Mouse (Mus musculus): Measurements from ENCODE around the gene Tnrc6b. TPM values are rescaled to one million over a fixed set of nuclear protein-coding genes. Genes with fewer than 3 reads are reported as not detected.

The Tnrc6b gene
- total and polyA plus RNA-seq, 2 experiments from 2014 or later, result 32.2 to 33.5 TPM

DNA sequence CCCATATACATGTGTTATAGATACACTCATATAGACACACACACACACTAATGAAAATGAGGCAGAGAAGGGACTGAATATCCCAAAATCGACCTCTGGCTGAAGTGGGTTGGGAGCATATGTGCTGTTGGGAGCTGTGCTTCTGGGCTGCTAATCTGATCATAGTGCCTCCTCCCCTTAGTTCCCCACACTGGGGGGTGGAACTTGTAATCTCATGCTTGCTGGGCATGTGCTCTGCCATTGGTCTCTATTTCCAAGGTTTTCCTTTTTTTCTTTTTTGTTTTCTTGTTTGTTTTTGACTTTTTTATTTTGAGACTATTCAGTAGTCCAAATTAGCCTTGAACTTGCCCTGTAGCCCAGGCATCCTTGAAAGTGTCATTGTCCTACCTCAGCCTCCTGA, 277.2 kb downstream of the Tnrc6b start:
- no peak for TF ChIP-seq CTCF (IDR thresholded peaks at IDR 0.05; ENCODE audit: low read depth)
- Histone ChIP-seq H3K9ac (replicated peaks; ENCODE audit: low read length) (no peak overlapping the region), H3K4me2 (ENCODE audit: low read depth, low read length) (no peak overlapping the region), H3K9me3 (ENCODE audit: low read length) (no peaks in the 10 kb centered on the region), H3K4me1 (ENCODE audit: insufficient read depth, low read length) (no peaks in the 10 kb centered on the region), H3K36me3 (ENCODE audit: insufficient read depth, low read length) (no peaks in the 10 kb centered on the region), H3K4me3 (ENCODE audit: low read length) (no peak overlapping the region), H3K27me3 (ENCODE audit: insufficient read depth, low read length) (no peaks in the 10 kb centered on the region), H3K27ac (no peak overlapping the region)
- WGBS, result 52% methylated on average over 1 of the region's 1 CpGs
- ATAC-seq (no peak), DNase-seq (ENCODE audit: low spot score) (no peak)

DNA sequence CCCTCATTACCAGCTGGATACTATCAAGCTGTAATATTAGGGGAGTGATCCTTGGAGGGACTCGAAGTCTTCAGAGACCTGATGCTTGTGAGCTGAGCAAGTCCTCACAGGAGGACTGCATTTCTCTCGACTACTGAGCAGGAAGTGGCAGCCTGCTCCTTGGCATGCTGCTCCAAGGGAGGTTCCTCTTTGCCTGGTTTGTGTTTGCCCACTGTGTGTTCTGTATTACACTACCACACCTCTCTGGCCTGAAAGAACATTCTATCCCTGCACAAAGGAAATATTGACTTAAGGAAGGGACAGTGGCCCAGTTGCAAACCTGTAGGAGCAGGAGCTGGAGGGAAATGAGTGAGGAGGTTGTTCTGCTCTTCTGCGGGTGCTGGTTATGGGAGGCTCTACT, 278.6 kb downstream of the Tnrc6b start:
- no peak for TF ChIP-seq CTCF (IDR thresholded peaks at IDR 0.05; ENCODE audit: low read depth)
- H3K27ac ChIP-seq, result no peak overlapping the region
- H3K4me3 ChIP-seq (ENCODE audit: low read length), result no peak overlapping the region
- DNase-seq (ENCODE audit: low spot score), result no peak
- no peaks in the 10 kb centered on the region for H3K27me3 ChIP-seq (ENCODE audit: insufficient read depth, low read length)
- H3K4me1 ChIP-seq (ENCODE audit: insufficient read depth, low read length), result no peaks in the 10 kb centered on the region
- WGBS, result 69% methylated on average over 3 of the region's 3 CpGs
- no peak for ATAC-seq
- H3K4me2 ChIP-seq (ENCODE audit: low read depth, low read length), result no peak overlapping the region
- H3K36me3 ChIP-seq (ENCODE audit: insufficient read depth, low read length), result no peaks in the 10 kb centered on the region
- no peak overlapping the region for H3K9ac ChIP-seq (replicated peaks; ENCODE audit: low read length)
- H3K9me3 ChIP-seq (ENCODE audit: low read length), result no peaks in the 10 kb centered on the region

Small RNAs within 50 kb of the gene (microRNA-seq; reads per million reads assigned to microRNA genes)
- 5.8 to 8.6 reads per million in 2 experiments for gene Mir5113

Other genes with a start within 250 kb of the Tnrc6b start
- not detected in 2 replicates for gene Enthd1, start 146.2 kb upstream of the Tnrc6b start, total RNA-seq (2014; rRNA removed)
- gene Enthd1, start 146.2 kb upstream of the Tnrc6b start, polyA plus RNA-seq (2015; fragmentation: Nextera tagmentation; extraction: Ambion mirVana), result not detected in 2 replicates
- gene Grap2, start 138.7 kb upstream of the Tnrc6b start, total RNA-seq (2014; rRNA removed), result 0.05 and 1.6 TPM in 2 replicates
- gene Grap2, start 138.7 kb upstream of the Tnrc6b start, polyA plus RNA-seq (2015; fragmentation: Nextera tagmentation; extraction: Ambion mirVana), result 0.11 TPM in 1 of 2 replicates, not detected in the other
- 0.90 and 0.94 TPM in 2 replicates for gene Fam83f, start 39.5 kb upstream of the Tnrc6b start, total RNA-seq (2014; rRNA removed)
- gene Fam83f, start 39.5 kb upstream of the Tnrc6b start, polyA plus RNA-seq (2015; fragmentation: Nextera tagmentation; extraction: Ambion mirVana), result 0.21 and 0.33 TPM in 2 replicates
- gene Adsl, start 237.2 kb downstream of the Tnrc6b start, total RNA-seq (2014; rRNA removed), result 77.6 and 97.6 TPM in 2 replicates
- 95.3 and 96.3 TPM in 2 replicates for gene Adsl, start 237.2 kb downstream of the Tnrc6b start, polyA plus RNA-seq (2015; fragmentation: Nextera tagmentation; extraction: Ambion mirVana)